Mouse (Mus musculus) CH12.LX (cell line): ENCODE measurements around the gene Itgad. TPM values are rescaled to one million over a fixed set of nuclear protein-coding genes. Genes with fewer than 3 reads are reported as not detected.

Experiments used
- DNase-seq: peaks from one replicate; pipeline ENCODE4 v3.0.0-alpha.2; 2013; ENCODE audit errors: extremely low read depth
- H3K27ac ChIP-seq: 2 replicates; pipeline ENCODE4 v1.5.1; 2012; ENCODE audit warnings: low read depth, mild to moderate bottlenecking, control low read depth, moderate library complexity; ENCODE audit not compliant: insufficient read depth
- H3K27me3 ChIP-seq: replicated peaks from 2 replicates; pipeline ENCODE3; 2012; ENCODE audit warnings: inconsistent platforms
- H3K36me3 ChIP-seq, 2 experiments: replicated peaks in 1 of 2; 2 replicates each; pipeline versions ENCODE3 to v1.6.1; 2012; ENCODE audit warnings: inconsistent platforms in 1 of 2, low read length in 1 of 2, mild to moderate bottlenecking in 1 of 2, mixed read lengths in 1 of 2, moderate library complexity in 1 of 2; ENCODE audit not compliant: control insufficient read depth in 1 of 2, insufficient read depth in 1 of 2
- H3K4me1 ChIP-seq, 2 experiments: 2 replicates each; pipeline ENCODE4 v1.6.1; 2012; ENCODE audit warnings: inconsistent platforms in 1 of 2, moderate library complexity in 1 of 2; ENCODE audit not compliant: insufficient read depth in 2 of 2, control insufficient read depth in 1 of 2
- H3K4me2 ChIP-seq: 2 replicates; pipeline ENCODE4 v1.6.1; 2012; ENCODE audit warnings: low read depth, mild to moderate bottlenecking, control low read depth; ENCODE audit not compliant: poor library complexity, insufficient read depth, severe bottlenecking
- H3K4me3 ChIP-seq, 3 experiments: fragments of 150-350 bp in 1 of 3; sonication (generic) in 1 of 3; replicated peaks in 1 of 3; 2 replicates each; pipeline versions ENCODE3 to v1.5.1; 2011 to 2012; ENCODE audit warnings: low read depth in 2 of 3, low read length in 2 of 3, mild to moderate bottlenecking in 2 of 3, moderate library complexity in 2 of 3, control low read depth in 1 of 3, improper control_type of control experiment in 1 of 3, inconsistent platforms in 1 of 3, mixed read lengths in 1 of 3; ENCODE audit not compliant: poor library complexity in 1 of 3
- H3K79me2 ChIP-seq: replicated peaks from 2 replicates; pipeline ENCODE4 v1.6.1; 2012; ENCODE audit warnings: mild to moderate bottlenecking, moderate library complexity; ENCODE audit not compliant: control insufficient read depth, poor library complexity, insufficient read depth, severe bottlenecking; ENCODE audit errors: extremely low read depth
- H3K9ac ChIP-seq: 2 replicates; pipeline ENCODE4 v1.6.1; 2012; ENCODE audit warnings: low read depth, mild to moderate bottlenecking, control low read depth, moderate library complexity; ENCODE audit not compliant: insufficient read depth
- H3K9me3 ChIP-seq: replicated peaks from 2 replicates; pipeline ENCODE3; 2012; ENCODE audit warnings: low read length, inconsistent platforms, mixed read lengths
- BHLHE40 ChIP-seq: IDR thresholded peaks from 2 replicates; pipeline ENCODE4 v1.6.1; 2011; ENCODE audit warnings: mild to moderate bottlenecking, low read depth, low read length, improper control_type of control experiment
- CHD1 ChIP-seq: IDR thresholded peaks from 2 replicates; pipeline ENCODE4 v1.6.1; 2012; ENCODE audit warnings: low read depth, low read length, improper control_type of control experiment, inconsistent platforms
- CHD2 ChIP-seq: IDR thresholded peaks from 2 replicates; pipeline ENCODE4 v1.6.1; 2011; ENCODE audit warnings: low read length, improper control_type of control experiment
- CTCF ChIP-seq, 2 experiments: IDR thresholded peaks in 1 of 2; conservative IDR thresholded peaks in 1 of 2; 2 replicates each; pipeline ENCODE4 v1.5.1; 2011 to 2012; ENCODE audit warnings: low read depth in 2 of 2, low read length in 2 of 2, improper control_type of control experiment in 1 of 2, inconsistent platforms in 1 of 2, mild to moderate bottlenecking in 1 of 2, moderate library complexity in 1 of 2
- ELF1 ChIP-seq: IDR thresholded peaks from 2 replicates; pipeline ENCODE4 v1.6.1; 2014; ENCODE audit warnings: low read depth, mild to moderate bottlenecking, inconsistent platforms, low read length, improper control_type of control experiment
- ETS1 ChIP-seq: conservative IDR thresholded peaks from 2 replicates; pipeline ENCODE4 v1.6.1; 2012; ENCODE audit warnings: low read depth, mild to moderate bottlenecking, inconsistent platforms, low read length, improper control_type of control experiment, moderate library complexity
- HCFC1 ChIP-seq: IDR thresholded peaks from 2 replicates; pipeline ENCODE4 v1.6.1; 2012; ENCODE audit warnings: low read depth, mild to moderate bottlenecking, inconsistent platforms, low read length, improper control_type of control experiment
- JUN ChIP-seq: IDR thresholded peaks from 2 replicates; pipeline ENCODE4 v1.6.1; 2011; ENCODE audit warnings: low read depth, mild to moderate bottlenecking, low read length, improper control_type of control experiment, moderate library complexity; ENCODE audit not compliant: insufficient read depth
- KAT2A ChIP-seq: IDR thresholded peaks from 2 replicates; pipeline ENCODE4 v1.6.1; 2012; ENCODE audit warnings: low read length, improper control_type of control experiment, inconsistent platforms; ENCODE audit not compliant: insufficient replicate concordance
- MAX ChIP-seq: IDR thresholded peaks from 2 replicates; pipeline ENCODE4 v1.6.1; 2011; ENCODE audit warnings: low read length, improper control_type of control experiment
- MAZ ChIP-seq: IDR thresholded peaks from 2 replicates; pipeline ENCODE4 v1.6.1; 2012; ENCODE audit warnings: low read depth, mild to moderate bottlenecking, inconsistent platforms, low read length, improper control_type of control experiment, moderate library complexity
- MXI1 ChIP-seq: IDR thresholded peaks from 2 replicates; pipeline ENCODE4 v1.6.1; 2011; ENCODE audit warnings: mild to moderate bottlenecking, low read depth, low read length, improper control_type of control experiment
- MYC ChIP-seq: IDR thresholded peaks from 2 replicates; pipeline ENCODE4 v1.6.1; 2011; ENCODE audit warnings: low read depth, mild to moderate bottlenecking, improper control_type of control experiment, low read length
- NELFE ChIP-seq: IDR thresholded peaks from 2 replicates; pipeline ENCODE4 v1.6.1; 2011; ENCODE audit warnings: low read depth, low read length, improper control_type of control experiment
- NRF1 ChIP-seq: IDR thresholded peaks from 2 replicates; pipeline ENCODE4 v1.6.1; 2014; ENCODE audit warnings: low read depth, mild to moderate bottlenecking, inconsistent platforms, low read length, improper control_type of control experiment, moderate library complexity
- PAX5 ChIP-seq: IDR thresholded peaks from 2 replicates; pipeline ENCODE4 v1.6.1; 2012; ENCODE audit warnings: low read length, inconsistent platforms, mixed read lengths
- POLR2A ChIP-seq: IDR thresholded peaks from 2 replicates; pipeline ENCODE4 v1.6.1; 2011; ENCODE audit warnings: low read depth, mild to moderate bottlenecking, improper control_type of control experiment, low read length
- POLR2AphosphoS2 ChIP-seq: IDR thresholded peaks from 2 replicates; pipeline ENCODE4 v1.6.1; 2011; ENCODE audit warnings: low read depth, low read length, improper control_type of control experiment
- RAD21 ChIP-seq: IDR thresholded peaks from 2 replicates; pipeline ENCODE4 v1.6.1; 2011; ENCODE audit warnings: low read depth, mild to moderate bottlenecking, low read length, improper control_type of control experiment, moderate library complexity
- RCOR1 ChIP-seq: conservative IDR thresholded peaks from 2 replicates; pipeline ENCODE4 v1.6.1; 2012; ENCODE audit warnings: low read depth, mild to moderate bottlenecking, inconsistent platforms, low read length, improper control_type of control experiment
- SIN3A ChIP-seq: IDR thresholded peaks from 2 replicates; pipeline ENCODE4 v1.6.1; 2012; ENCODE audit warnings: low read length, improper control_type of control experiment, inconsistent platforms
- SMC3 ChIP-seq: IDR thresholded peaks from 2 replicates; pipeline ENCODE4 v1.6.1; 2011; ENCODE audit warnings: low read depth, low read length, improper control_type of control experiment
- TBP ChIP-seq: conservative IDR thresholded peaks from 2 replicates; pipeline ENCODE4 v1.6.1; 2011; ENCODE audit warnings: low read depth, low read length, improper control_type of control experiment
- TCF12 ChIP-seq: IDR thresholded peaks from 2 replicates; pipeline ENCODE4 v1.6.1; 2014; ENCODE audit warnings: low read depth, mild to moderate bottlenecking, inconsistent platforms, low read length, improper control_type of control experiment
- UBTF ChIP-seq: IDR thresholded peaks from 2 replicates; pipeline ENCODE4 v1.6.1; 2012; ENCODE audit warnings: low read depth, mild to moderate bottlenecking, inconsistent platforms, low read length, improper control_type of control experiment, moderate library complexity
- USF1 ChIP-seq: IDR thresholded peaks from 2 replicates; pipeline ENCODE4 v1.6.1; 2014; ENCODE audit warnings: low read depth, mild to moderate bottlenecking, inconsistent platforms, low read length, improper control_type of control experiment
- ZKSCAN1 ChIP-seq: IDR thresholded peaks from 2 replicates; pipeline ENCODE4 v1.6.1; 2012; ENCODE audit warnings: low read depth, inconsistent platforms, low read length, improper control_type of control experiment, borderline replicate concordance
- dilution Hi-C: fragments of 300-500 bp; cut with MboI; formaldehyde crosslinking; loops from 2 replicates; pipeline ENCODE4 v1.14.3; 2020; ENCODE audit warnings: low sequenced_read_pairs; ENCODE audit not compliant: extremely low pct_unique_long_range_greater_than_20kb, extremely low pct_ligation_motif_present
- in situ Hi-C: fragments of 300-500 bp; cut with MboI; formaldehyde crosslinking; loops from 3 replicates; pipeline ENCODE4 v1.14.3; 2019; ENCODE audit warnings: low sequenced_read_pairs, low pct_ligation_motif_present, low pct_unique_long_range_greater_than_20kb, mixed read lengths
- polyA plus RNA-seq: library from polyadenylated mRNA; unstranded; fragments of >175 nt; gene quantifications from 2 replicates; pipeline ENCODE4 v1.2.1, GENCODE M21; 2012; ENCODE audit warnings: low read depth; ENCODE audit not compliant: insufficient read length
- total RNA-seq, 2 experiments: library from RNA; depleted of rRNA; stranded (reverse); fragments of 300-350 nt in 1 of 2; fragments of >200 nt in 1 of 2; gene quantifications; 2 replicates each; pipeline ENCODE4 v1.2.3; 2012 to 2014

Itgad gene
- total and polyA plus RNA-seq, 3 experiments: not detected

DNA sequence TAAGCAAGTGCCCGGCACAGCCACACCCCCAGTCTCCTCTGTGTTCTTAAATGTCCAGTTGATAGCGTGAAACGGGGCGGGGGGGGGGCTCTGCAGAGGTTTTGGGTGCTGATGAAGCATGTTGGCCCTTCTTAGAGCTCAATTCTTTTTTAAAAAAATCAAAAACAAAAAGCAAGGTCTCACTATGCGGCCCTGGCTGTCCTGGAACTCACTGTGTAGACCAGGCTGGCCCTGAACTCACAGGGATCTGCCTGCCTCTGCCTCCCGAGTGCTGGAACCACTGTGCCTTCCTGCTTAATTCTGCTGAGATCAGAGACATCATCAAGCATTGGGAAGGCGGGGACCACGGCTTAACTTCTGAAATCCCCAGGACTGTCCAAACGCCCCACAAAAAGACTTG lies 47.4 kb downstream of the Itgad start:
- in situ Hi-C loops: loop anchor here (10.0 kb wide), 1 partner anchor 207 kb away; the partner anchor contains the start of gene Pycard
- H3K27me3 ChIP-seq: peaks cover 27% of the 10 kb centered on the region
- H3K9ac ChIP-seq: no peak overlapping the region

DNA sequence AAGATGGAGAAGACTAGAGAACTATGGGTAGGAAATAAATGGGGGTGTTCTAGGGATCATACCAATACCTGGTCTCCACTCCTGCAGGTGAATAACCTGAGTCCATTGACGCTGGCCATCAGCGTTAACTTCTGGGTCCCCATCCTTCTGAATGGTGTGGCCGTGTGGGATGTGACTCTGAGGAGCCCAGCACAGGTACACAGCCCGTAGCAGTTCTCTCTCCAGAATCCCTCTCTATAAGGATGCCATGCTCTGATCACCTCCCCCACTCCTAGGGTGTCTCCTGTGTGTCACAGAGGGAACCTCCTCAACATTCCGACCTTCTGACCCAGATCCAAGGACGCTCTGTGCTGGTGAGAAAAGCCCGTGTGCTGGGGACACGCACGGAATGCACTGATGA lies 48.9 kb downstream of the Itgad start:
- in situ Hi-C loops (loop anchor here (10.0 kb wide), 1 partner anchor 208 kb away; the partner anchor contains the start of gene Pycard), dilution Hi-C loops (no loop called here)
- no peaks in the 10 kb centered on the region for H3K36me3 ChIP-seq
- H3K4me1 ChIP-seq: no peaks in the 10 kb centered on the region; a peak in 1 of 4 replicates
- peaks cover 27% of the 10 kb centered on the region for H3K27me3 ChIP-seq
- H3K27ac ChIP-seq: no peak overlapping the region
- H3K9ac ChIP-seq: no peak overlapping the region
- no peak overlapping the region for H3K4me2 ChIP-seq
- no peak for DNase-seq
- TF ChIP-seq ETS1 (no peak), UBTF (no peak), ELF1 (no peak), POLR2AphosphoS2 (no peak), MAX (no peak), PAX5 (no peak), RAD21 (no peak), SIN3A (no peak), TCF12 (no peak), RCOR1 (no peak), USF1 (no peak), CHD1 (no peak), POLR2A (no peak), MYC (no peak), NELFE (no peak)
- no peaks in the 10 kb centered on the region for H3K79me2 ChIP-seq
- H3K4me3 ChIP-seq: no peak overlapping the region
- H3K9me3 ChIP-seq: peaks cover 4% of the 10 kb centered on the region

More for the DNA sequence above, 47.4 kb downstream of the Itgad start:
- no peak for TF ChIP-seq TCF12
- TF ChIP-seq MAZ: no peak
- TF ChIP-seq ELF1: no peak
- TF ChIP-seq CTCF (conservative IDR thresholded peaks at IDR 0.05 in 1 of 2, IDR thresholded peaks at IDR 0.05 in 1 of 2; ENCODE audit: low read depth in 2 of 2, low read length in 2 of 2): no peak
- TF ChIP-seq CHD2: no peak
- no peak for TF ChIP-seq POLR2AphosphoS2
- no peak for TF ChIP-seq SIN3A
- no peak for TF ChIP-seq NRF1
- TF ChIP-seq JUN: no peak
- no peak for TF ChIP-seq TBP
- TF ChIP-seq HCFC1: no peak
- TF ChIP-seq RCOR1: no peak
- TF ChIP-seq KAT2A: no peak
- no peak for TF ChIP-seq ETS1
- TF ChIP-seq MXI1: no peak
- no peak for TF ChIP-seq BHLHE40
- no peak for TF ChIP-seq SMC3
- no peak for TF ChIP-seq MYC
- TF ChIP-seq ZKSCAN1: no peak
- no peak overlapping the region for H3K4me2 ChIP-seq
- dilution Hi-C loops: no loop called here
- no peaks in the 10 kb centered on the region for H3K36me3 ChIP-seq
- DNase-seq: no peak
- no peaks in the 10 kb centered on the region for H3K79me2 ChIP-seq
- H3K27ac ChIP-seq: no peak overlapping the region
- no peak overlapping the region for H3K4me3 ChIP-seq
- H3K9me3 ChIP-seq: peaks cover 4% of the 10 kb centered on the region
- no peaks in the 10 kb centered on the region; a peak in 1 of 4 replicates for H3K4me1 ChIP-seq
